Mouse (Mus musculus) lung, postnatal 0 days (tissue): ENCODE measurements around the gene Inka2. TPM values are rescaled to one million over a fixed set of nuclear protein-coding genes. Genes with fewer than 3 reads are reported as not detected.
"Not testable (repeated sequence)": the region's sequence is repeated elsewhere in the genome, so short reads cannot be mapped to it uniquely, and the experiment has no call there.

Source experiments
- ATAC-seq: fragments of 200-750 bp; cut with Nextera tagmentation; 2 replicates; pipeline ENCODE4 v1.8.0; 2017; ENCODE audit warnings: moderate library complexity
- DNase-seq: peaks from one replicate; pipeline ENCODE4 v3.0.0-alpha.2; 2016; ENCODE audit warnings: low spot score
- H3K27ac ChIP-seq: fragments of 300-500 bp; sonication (generic); 2 replicates; pipeline ENCODE4 v1.5.1; 2014; ENCODE audit warnings: antibody characterized with exemption, mild to moderate bottlenecking, low read length, mixed read lengths
- H3K27me3 ChIP-seq: fragments of 300-500 bp; sonication (generic); replicated peaks from 2 replicates; pipeline ENCODE4 v1.6.1; 2014; ENCODE audit warnings: low read length, mixed read lengths; ENCODE audit not compliant: insufficient read depth
- H3K36me3 ChIP-seq: fragments of 300-500 bp; sonication (generic); 2 replicates; pipeline ENCODE4 v1.6.1; 2014; ENCODE audit warnings: low read length, mixed read lengths; ENCODE audit not compliant: insufficient read depth
- H3K4me1 ChIP-seq: fragments of 300-500 bp; sonication (generic); 2 replicates; pipeline ENCODE4 v1.6.1; 2014; ENCODE audit warnings: antibody characterized with exemption, low read depth, low read length, mixed read lengths; ENCODE audit not compliant: insufficient read depth
- H3K4me2 ChIP-seq: fragments of 300-500 bp; sonication (generic); replicated peaks from 2 replicates; pipeline ENCODE4 v1.6.1; 2014; ENCODE audit warnings: low read depth, mild to moderate bottlenecking, low read length, moderate library complexity, mixed read lengths
- H3K4me3 ChIP-seq: fragments of 300-500 bp; sonication (generic); 2 replicates; pipeline ENCODE4 v1.5.1; 2014; ENCODE audit warnings: low read depth, low read length
- H3K9ac ChIP-seq: fragments of 300-500 bp; sonication (generic); replicated peaks from 2 replicates; pipeline ENCODE4 v1.6.1; 2014; ENCODE audit warnings: low read depth, mild to moderate bottlenecking
- H3K9me3 ChIP-seq: fragments of 300-500 bp; sonication (generic); 2 replicates; pipeline ENCODE4 v1.6.1; 2016; ENCODE audit warnings: low read length, mixed read lengths
- CTCF ChIP-seq: IDR thresholded peaks from 2 replicates; pipeline ENCODE4 v1.5.1; 2016; ENCODE audit warnings: antibody characterized with exemption, mild to moderate bottlenecking
- EP300 ChIP-seq: IDR thresholded peaks from 2 replicates; pipeline ENCODE4 v1.6.1; 2016; ENCODE audit warnings: antibody characterized with exemption, mild to moderate bottlenecking, control low read depth
- WGBS: fragments of 180-500 bp; shearing (Covaris S2); extraction: QIAGEN DNeasy Blood & Tissue Kit; methylation state at CpG from one replicate; pipeline ENCODE4 v1.1.7; 2014; 5-methylcytosine and 5-hydroxymethylcytosine counted together
- polyA plus RNA-seq: library from polyadenylated mRNA; unstranded; fragments of >200 nt; fragmentation: Nextera tagmentation; extraction: Ambion mirVana; gene quantifications from 2 replicates; pipeline ENCODE4 v1.2.1, GENCODE M21; 2015

Gene Inka2
- polyA plus RNA-seq, 1 experiment from 2014 or later, result 2.7 TPM

GRCm38 (mm10) chr3:105696387-105697147, 7.8 kb upstream of the Inka2 start:
- TF ChIP-seq CTCF (no peak), EP300 (no peak)
- WGBS, result 64% methylated on average over 17 of the region's 17 CpGs
- Histone ChIP-seq H3K9me3 (no peaks in the 10 kb centered on the region), H3K27me3 (0 out of 2 replicates have a peak, but pooled peaks cover 5% of the 10 kb centered on the region), H3K36me3 (no peaks in the 10 kb centered on the region), H3K4me2 (no peak overlapping the region), H3K4me1 (peaks cover 4% of the 10 kb centered on the region; the same call in 1 of the 2 replicates), H3K9ac (no peak overlapping the region), H3K27ac (no peak overlapping the region), H3K4me3 (no peak overlapping the region)
- DNase-seq, result no peak
- ATAC-seq, result no peak

- no peak overlapping the region for H3K27ac ChIP-seq
- WGBS, result 70% methylated on average over 5 of the region's 5 CpGs
- DNase-seq (no peak), ATAC-seq (no peak)
- no peaks in the 10 kb centered on the region for H3K9me3 ChIP-seq
- H3K4me3 ChIP-seq, result no peak overlapping the region
- no peak overlapping the region for H3K4me2 ChIP-seq
- peaks cover 4% of the 10 kb centered on the region; the same call in 1 of the 2 replicates for H3K4me1 ChIP-seq
- no peak for TF ChIP-seq CTCF
- TF ChIP-seq EP300, result no peak
- 0 out of 2 replicates have a peak, but pooled peaks cover 5% of the 10 kb centered on the region for H3K27me3 ChIP-seq
- no peaks in the 10 kb centered on the region for H3K36me3 ChIP-seq
- H3K9ac ChIP-seq, result no peak overlapping the region
Observed at GRCm38 (mm10) chr3:105697148-105697441, 7.3 kb upstream of the Inka2 start.

DNA sequence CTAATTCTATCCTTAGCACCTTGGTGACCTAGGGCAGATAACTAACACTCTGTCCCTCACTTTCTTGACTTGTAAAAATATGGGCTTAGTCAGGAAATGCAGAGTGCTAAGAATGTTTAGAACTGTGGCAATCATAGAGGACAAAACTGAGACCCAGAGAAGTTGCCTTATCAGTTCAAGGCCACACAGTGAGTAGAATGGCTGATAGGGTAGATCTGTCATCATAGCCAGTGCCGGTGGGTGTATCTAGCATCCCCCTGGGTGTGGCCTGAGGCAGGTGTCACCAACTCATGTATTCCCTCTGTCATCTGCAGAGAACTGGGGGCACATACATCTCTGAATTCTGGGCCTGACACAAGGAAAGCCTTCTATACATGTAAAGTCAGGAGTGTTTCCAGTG, 6.1 kb upstream of the Inka2 start:
- no peak for DNase-seq
- TF ChIP-seq CTCF (no peak), EP300 (no peak)

GRCm38 (mm10) chr3:105699241-105699933, 5.0 kb upstream of the Inka2 start:
- TF ChIP-seq EP300 (peak; percentile 73), CTCF (no peak)
- H3K4me1 ChIP-seq, result peaks cover 4% of the 10 kb centered on the region; the same call in 1 of the 2 replicates
- no peak overlapping the region for H3K4me3 ChIP-seq
- no peak overlapping the region for H3K9ac ChIP-seq
- DNase-seq, result peak; percentile 82
- peak; percentile 85 for ATAC-seq
- no peaks in the 10 kb centered on the region for H3K9me3 ChIP-seq
- WGBS, result 29% methylated on average over 3 of the region's 3 CpGs
- 0 out of 2 replicates have a peak, but pooled peaks cover 5% of the 10 kb centered on the region for H3K27me3 ChIP-seq
- H3K4me2 ChIP-seq, result no peak overlapping the region
- peak overlapping the region; percentile 51; the same call in 1 of the 2 replicates for H3K27ac ChIP-seq
- H3K36me3 ChIP-seq, result no peaks in the 10 kb centered on the region

More for the DNA sequence above, 6.1 kb upstream of the Inka2 start:
- WGBS, result 52% methylated on average over 1 of the region's 1 CpGs
- no peak overlapping the region for H3K9ac ChIP-seq
- no peak overlapping the region for H3K27ac ChIP-seq
- no peaks in the 10 kb centered on the region for H3K9me3 ChIP-seq
- no peaks in the 10 kb centered on the region for H3K36me3 ChIP-seq
- ATAC-seq, result no peak
- no peak overlapping the region for H3K4me2 ChIP-seq
- peaks cover 4% of the 10 kb centered on the region; the same call in 1 of the 2 replicates for H3K4me1 ChIP-seq
- H3K27me3 ChIP-seq, result 0 out of 2 replicates have a peak, but pooled peaks cover 5% of the 10 kb centered on the region
- H3K4me3 ChIP-seq, result no peak overlapping the region

DNA sequence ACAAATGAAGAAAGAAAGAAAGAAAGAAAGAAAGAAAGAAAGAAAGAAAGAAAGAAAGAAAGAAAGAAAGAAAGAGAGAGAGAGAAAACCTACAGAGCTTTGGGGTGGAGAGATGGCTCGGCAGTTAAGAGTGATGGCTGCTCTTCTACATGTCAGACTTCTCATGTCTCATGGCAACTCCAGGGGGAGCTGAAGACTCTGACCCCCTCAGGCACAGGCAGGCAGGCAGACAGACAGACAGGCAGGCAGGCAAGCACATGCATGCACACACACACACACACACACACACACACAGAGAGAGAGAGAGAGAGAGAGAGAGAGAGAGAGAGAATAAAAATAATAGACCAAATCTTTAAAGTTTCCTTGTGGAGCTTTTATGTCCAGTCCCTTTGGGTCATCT, 3.6 kb upstream of the Inka2 start:
- TF ChIP-seq CTCF, result 0 out of 2 replicates have a peak, but pooled peaks have one; percentile 23
- not testable (repeated sequence) for H3K4me1 ChIP-seq, H3K9me3 ChIP-seq, H3K4me3 ChIP-seq, H3K27me3 ChIP-seq, ATAC-seq, H3K9ac ChIP-seq, H3K4me2 ChIP-seq, H3K36me3 ChIP-seq, H3K27ac ChIP-seq, DNase-seq
- WGBS, result 44% methylated on average over 1 of the region's 1 CpGs

DNA sequence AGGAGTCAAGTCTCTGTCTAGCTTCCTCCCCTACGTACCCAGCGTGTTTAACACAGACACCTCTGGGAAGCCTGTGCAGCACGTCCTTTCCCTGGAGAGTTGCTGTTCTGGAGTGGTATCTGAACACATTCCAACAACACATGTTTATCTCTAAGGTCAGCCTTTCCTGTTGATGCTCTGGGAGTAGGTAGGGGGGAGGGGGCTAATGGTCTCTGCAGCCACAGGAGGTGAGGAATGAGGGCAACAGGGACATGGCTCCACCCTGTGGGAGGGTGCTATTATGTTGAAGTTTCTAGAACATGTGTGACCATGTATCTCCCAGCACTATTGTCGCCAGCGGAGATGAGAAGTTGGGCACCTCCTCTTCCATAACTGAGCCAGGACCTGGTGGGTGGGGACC, 3.0 kb upstream of the Inka2 start:
- no peak for TF ChIP-seq EP300
- no peak for TF ChIP-seq CTCF
- no peaks in the 10 kb centered on the region for H3K27me3 ChIP-seq
- no peaks in the 10 kb centered on the region for H3K36me3 ChIP-seq
- peaks cover 7% of the 10 kb centered on the region; the same call in 1 of the 2 replicates for H3K4me1 ChIP-seq
- no peak overlapping the region for H3K27ac ChIP-seq
- no peak overlapping the region for H3K4me3 ChIP-seq
- H3K4me2 ChIP-seq, result 0 out of 2 replicates have a peak overlapping the region, but pooled peaks have one; percentile 11
- ATAC-seq (no peak), DNase-seq (peak; percentile 29)
- WGBS, result 31% methylated on average over 5 of the region's 5 CpGs
- no peaks in the 10 kb centered on the region for H3K9me3 ChIP-seq
- no peak overlapping the region for H3K9ac ChIP-seq
